Mouse (Mus musculus) liver, postnatal 0 days (tissue): ENCODE measurements at regions not wholly inside any gene's neighbourhood (a gene's known extent, or its start where the extent isn't known, plus 50 kb on each side); places are given as distances from the start of the nearest gene placed in this dataset.
A peak's percentile ranks its signal among the peaks of the same experiment; 100 is the strongest.

ENCODE experiments used
- ATAC-seq: fragments of 200-750 bp; cut with Nextera tagmentation; 2 replicates; pipeline ENCODE4 v1.8.0; 2017; ENCODE audit warnings: mild to moderate bottlenecking, moderate library complexity
- DNase-seq: peaks from one replicate; pipeline ENCODE4 v3.0.0-alpha.2; 2016
- H3K27ac ChIP-seq: fragments of 300-500 bp; sonication (generic); 2 replicates; pipeline ENCODE4 v1.5.1; 2014; ENCODE audit warnings: antibody characterized with exemption, moderate library complexity, mild to moderate bottlenecking, low read depth
- H3K27me3 ChIP-seq: fragments of 300-500 bp; sonication (generic); 2 replicates; pipeline ENCODE4 v1.6.1; 2014; ENCODE audit warnings: low read length, control low read depth, mixed read lengths; ENCODE audit not compliant: insufficient read depth
- H3K36me3 ChIP-seq: fragments of 300-500 bp; sonication (generic); replicated peaks from 2 replicates; pipeline ENCODE4 v1.6.1; 2014; ENCODE audit warnings: mild to moderate bottlenecking, control low read depth, low read length, moderate library complexity, mixed read lengths; ENCODE audit not compliant: insufficient read depth
- H3K4me1 ChIP-seq: fragments of 300-500 bp; sonication (generic); 2 replicates; pipeline ENCODE4 v1.6.1; 2014; ENCODE audit warnings: antibody characterized with exemption, mild to moderate bottlenecking, control low read depth; ENCODE audit not compliant: insufficient read depth
- H3K4me2 ChIP-seq: fragments of 300-500 bp; sonication (generic); 2 replicates; pipeline ENCODE4 v1.6.1; 2014; ENCODE audit warnings: low read depth, mild to moderate bottlenecking, low read length, moderate library complexity, mixed read lengths
- H3K4me3 ChIP-seq: fragments of 300-500 bp; sonication (generic); 2 replicates; pipeline ENCODE4 v1.5.1; 2014; ENCODE audit warnings: low read depth, low read length
- H3K9ac ChIP-seq: fragments of 300-500 bp; sonication (generic); replicated peaks from 2 replicates; pipeline ENCODE4 v1.6.1; 2014; ENCODE audit warnings: mild to moderate bottlenecking, moderate library complexity
- H3K9me3 ChIP-seq: fragments of 300-500 bp; sonication (generic); 2 replicates; pipeline ENCODE4 v1.6.1; 2016; ENCODE audit warnings: mild to moderate bottlenecking, control low read depth, low read length, mixed read lengths
- CTCF ChIP-seq: sonication (generic); IDR thresholded peaks from 2 replicates; pipeline ENCODE4 v1.5.1; 2016; ENCODE audit warnings: antibody characterized with exemption, low read depth
- EP300 ChIP-seq: IDR thresholded peaks from 2 replicates; pipeline ENCODE4 v1.6.1; 2016; ENCODE audit warnings: antibody characterized with exemption, low read depth, mild to moderate bottlenecking
- WGBS: fragments of 180-500 bp; shearing (Covaris S2); extraction: QIAGEN DNeasy Blood & Tissue Kit; methylation state at CpG from one replicate; pipeline ENCODE4 v1.1.7; 2014; ENCODE audit not compliant: insufficient replicate concordance; 5-methylcytosine and 5-hydroxymethylcytosine counted together

- TF ChIP-seq EP300 (no peak), CTCF (0 out of 2 replicates have a peak, but pooled peaks have one; percentile 5)
- Histone ChIP-seq H3K36me3 (no peaks in the 10 kb centered on the region), H3K9me3 (no peaks in the 10 kb centered on the region), H3K4me1 (no peaks in the 10 kb centered on the region), H3K4me2 (no peak overlapping the region), H3K27me3 (no peaks in the 10 kb centered on the region), H3K9ac (no peak overlapping the region), H3K27ac (no peak overlapping the region), H3K4me3 (no peak overlapping the region)
- DNase-seq (no peak), ATAC-seq (no peak)
Observed at GRCm38 (mm10) chr6:147747945-147748344, 272.3 kb downstream of the Ccdc91 start.

DNA sequence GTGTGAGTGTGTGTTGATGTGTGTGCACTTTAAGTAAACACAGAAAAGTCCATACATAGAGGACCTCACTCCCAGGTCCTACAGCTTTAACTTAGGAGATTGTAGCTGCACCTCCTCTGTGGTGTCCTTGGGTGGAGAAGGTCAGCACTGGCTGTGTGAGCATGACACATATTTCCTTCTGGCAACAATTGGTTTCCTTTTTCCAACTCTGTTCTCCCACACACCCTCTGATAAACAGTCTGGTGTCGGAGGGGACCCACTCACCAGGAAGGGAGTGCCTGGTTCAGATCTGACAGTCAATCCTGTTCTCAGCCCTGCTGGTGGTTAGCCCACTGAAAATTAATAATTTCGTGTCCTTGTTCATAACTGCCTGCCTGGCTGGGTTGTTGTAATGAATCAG, 276.7 kb downstream of the Ccdc91 start:
- TF ChIP-seq EP300 (no peak), CTCF (no peak)
- Histone ChIP-seq H3K9ac (no peak overlapping the region), H3K4me1 (no peaks in the 10 kb centered on the region), H3K4me2 (no peak overlapping the region), H3K4me3 (no peak overlapping the region), H3K27ac (no peak overlapping the region), H3K9me3 (no peaks in the 10 kb centered on the region), H3K27me3 (no peaks in the 10 kb centered on the region), H3K36me3 (no peaks in the 10 kb centered on the region)
- WGBS: 38% methylated on average over 2 of the region's 2 CpGs
- ATAC-seq (0 out of 2 replicates have a peak, but pooled peaks have one; percentile 19), DNase-seq (no peak)

DNA sequence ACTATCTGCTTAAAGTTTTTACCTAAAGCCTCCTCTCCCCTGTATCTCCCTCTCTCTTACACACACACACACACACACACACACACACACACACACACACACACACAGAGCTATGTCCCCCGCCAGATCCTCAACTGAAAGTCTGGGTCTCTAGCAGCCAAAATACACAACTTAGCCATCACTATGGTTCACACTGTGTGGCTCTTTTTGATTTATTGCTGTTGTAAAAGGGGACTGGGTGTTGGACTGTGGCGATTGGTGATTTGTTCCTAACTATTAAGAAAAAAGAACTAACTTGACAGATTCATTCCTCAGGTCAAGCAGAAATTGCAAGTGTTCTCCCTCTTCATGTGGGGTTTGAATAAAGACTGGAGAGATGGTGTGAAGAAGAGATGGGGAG, 278.2 kb downstream of the Ccdc91 start:
- no peaks in the 10 kb centered on the region for H3K4me1 ChIP-seq
- H3K4me3 ChIP-seq: no peak overlapping the region
- no peaks in the 10 kb centered on the region for H3K36me3 ChIP-seq
- ATAC-seq: no peak
- no peak overlapping the region for H3K27ac ChIP-seq
- H3K4me2 ChIP-seq: no peak overlapping the region
- 80% methylated on average over 2 of the region's 2 CpGs for WGBS
- H3K27me3 ChIP-seq: no peaks in the 10 kb centered on the region
- TF ChIP-seq CTCF: no peak
- TF ChIP-seq EP300: no peak
- no peak overlapping the region for H3K9ac ChIP-seq
- DNase-seq: no peak
- H3K9me3 ChIP-seq: no peaks in the 10 kb centered on the region

DNA sequence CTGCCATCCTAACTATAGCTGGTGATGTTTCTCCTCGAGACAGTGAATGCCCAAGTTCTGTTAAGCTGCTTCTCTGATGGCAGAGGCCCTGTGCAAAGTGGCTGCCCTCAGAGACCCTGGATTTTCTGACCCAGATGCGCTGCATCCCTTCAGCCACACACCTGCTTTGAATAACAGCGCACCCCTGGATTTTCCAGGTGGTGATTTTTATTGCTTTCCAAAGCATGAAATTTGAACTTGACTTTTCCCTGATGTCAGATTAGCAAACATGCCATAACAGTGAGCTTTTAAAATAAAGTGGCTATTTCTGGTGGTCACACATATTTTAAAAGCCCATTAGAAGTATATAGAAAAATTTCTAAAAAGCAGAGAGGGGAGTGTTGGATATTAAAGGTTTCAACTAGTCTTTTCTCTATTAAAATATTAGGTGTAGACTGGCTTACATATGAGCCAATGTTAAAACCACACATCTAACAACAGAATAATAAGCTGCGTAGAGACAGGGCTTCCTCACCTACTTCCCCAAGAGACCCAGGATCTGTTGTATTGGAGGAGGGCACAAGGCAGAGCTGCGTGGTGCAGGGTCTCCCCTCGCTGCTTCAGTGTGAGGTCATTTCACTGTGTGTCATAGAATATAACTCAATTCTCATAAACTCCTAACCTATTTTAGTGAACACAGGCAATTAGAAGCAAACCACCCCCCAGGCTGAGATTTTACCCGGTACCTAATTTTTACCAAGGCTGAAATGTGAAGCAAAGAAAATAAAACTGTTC, 280.3 kb downstream of the Ccdc91 start:
- WGBS: 76% methylated on average over 7 of the region's 7 CpGs
- no peaks in the 10 kb centered on the region for H3K27me3 ChIP-seq
- H3K9me3 ChIP-seq: no peaks in the 10 kb centered on the region
- TF ChIP-seq CTCF: no peak
- H3K4me1 ChIP-seq: no peaks in the 10 kb centered on the region
- DNase-seq: no peak
- no peak overlapping the region for H3K27ac ChIP-seq
- H3K4me3 ChIP-seq: no peak overlapping the region
- ATAC-seq: no peak
- no peaks in the 10 kb centered on the region for H3K36me3 ChIP-seq
- no peak overlapping the region for H3K4me2 ChIP-seq
- no peak overlapping the region for H3K9ac ChIP-seq

- Histone ChIP-seq H3K4me3 (no peak overlapping the region), H3K9me3 (no peaks in the 10 kb centered on the region), H3K36me3 (no peaks in the 10 kb centered on the region), H3K27ac (no peak overlapping the region), H3K27me3 (no peaks in the 10 kb centered on the region), H3K9ac (no peak overlapping the region), H3K4me2 (no peak overlapping the region), H3K4me1 (no peaks in the 10 kb centered on the region)
- DNase-seq (no peak), ATAC-seq (no peak)
- no peak for TF ChIP-seq EP300
- no peak for TF ChIP-seq CTCF
- 54% methylated on average over 7 of the region's 7 CpGs for WGBS
Observed at GRCm38 (mm10) chr6:147759485-147759884, 283.9 kb downstream of the Ccdc91 start.

- no peak overlapping the region for H3K4me2 ChIP-seq
- H3K36me3 ChIP-seq: no peaks in the 10 kb centered on the region
- no peaks in the 10 kb centered on the region for H3K4me1 ChIP-seq
- WGBS: 54% methylated on average over 2 of the region's 2 CpGs
- no peak for ATAC-seq
- no peak overlapping the region for H3K9ac ChIP-seq
- no peak for DNase-seq
- no peak overlapping the region for H3K4me3 ChIP-seq
- H3K9me3 ChIP-seq: no peaks in the 10 kb centered on the region
- TF ChIP-seq EP300 (no peak), CTCF (no peak)
- H3K27ac ChIP-seq: no peak overlapping the region
- H3K27me3 ChIP-seq: no peaks in the 10 kb centered on the region
Observed at GRCm38 (mm10) chr6:147760113-147760512, 284.5 kb downstream of the Ccdc91 start.

DNA sequence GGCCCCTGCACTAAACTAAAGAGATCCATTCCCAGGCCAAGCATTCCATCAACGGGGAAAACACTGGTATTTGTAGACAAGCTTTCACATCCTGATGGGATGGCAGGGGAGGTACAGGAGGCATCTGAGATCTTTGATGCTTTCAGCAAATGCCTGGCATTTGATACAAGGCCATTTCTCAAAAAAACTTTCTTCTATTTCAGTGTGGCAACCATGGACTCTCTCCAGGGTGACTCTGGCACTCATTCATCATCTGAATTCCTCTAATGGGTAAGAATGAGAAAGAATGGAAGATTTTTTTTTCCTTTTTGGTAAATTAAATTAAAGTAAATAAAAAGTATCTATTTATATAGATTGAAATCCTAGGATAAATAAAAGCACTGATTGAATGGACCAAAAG, 281.8 kb upstream of the Far2 start:
- WGBS: 68% methylated on average over 1 of the region's 1 CpGs
- DNase-seq (no peak), ATAC-seq (no peak)
- H3K4me2 ChIP-seq: no peak overlapping the region
- no peaks in the 10 kb centered on the region for H3K27me3 ChIP-seq
- H3K36me3 ChIP-seq: no peaks in the 10 kb centered on the region
- no peak overlapping the region for H3K27ac ChIP-seq
- no peak overlapping the region for H3K9ac ChIP-seq
- no peak overlapping the region for H3K4me3 ChIP-seq
- no peaks in the 10 kb centered on the region for H3K4me1 ChIP-seq
- H3K9me3 ChIP-seq: no peaks in the 10 kb centered on the region
- TF ChIP-seq CTCF (no peak), EP300 (no peak)
